Mouse (Mus musculus): ENCODE measurements around the gene Rtbdn.

DNA sequence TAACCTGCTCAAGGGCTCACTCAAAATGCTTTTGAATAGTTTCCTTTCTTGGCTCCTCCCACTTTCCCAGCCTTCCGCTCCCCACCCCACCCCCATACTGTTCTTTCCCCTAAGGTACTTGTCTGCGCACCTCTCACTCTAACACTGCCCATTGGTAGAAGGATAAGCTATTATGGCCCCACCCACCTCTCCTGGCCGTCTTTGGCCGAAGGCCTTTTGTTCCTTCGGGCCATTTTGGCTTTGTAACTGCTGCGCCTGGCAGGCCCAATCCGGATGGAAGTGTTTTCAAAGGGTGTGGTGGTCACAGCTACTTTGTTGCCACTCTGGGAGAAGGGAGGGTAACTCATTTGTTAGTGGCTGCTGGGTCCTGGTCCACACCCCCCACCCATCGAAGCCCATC lies 31.5 kb upstream of the Rtbdn start:
- TF ChIP-seq CTCF (IDR thresholded peaks at IDR 0.05; ENCODE audit: low read depth, low read length) = no peak
- no peak for TF ChIP-seq POLR2A (IDR thresholded peaks at IDR 0.05; ENCODE audit: borderline replicate concordance, low read depth, low read length)
